Comparison of ENCODE assay signal across 18 mouse cellular contexts in the genomic region with DNA sequence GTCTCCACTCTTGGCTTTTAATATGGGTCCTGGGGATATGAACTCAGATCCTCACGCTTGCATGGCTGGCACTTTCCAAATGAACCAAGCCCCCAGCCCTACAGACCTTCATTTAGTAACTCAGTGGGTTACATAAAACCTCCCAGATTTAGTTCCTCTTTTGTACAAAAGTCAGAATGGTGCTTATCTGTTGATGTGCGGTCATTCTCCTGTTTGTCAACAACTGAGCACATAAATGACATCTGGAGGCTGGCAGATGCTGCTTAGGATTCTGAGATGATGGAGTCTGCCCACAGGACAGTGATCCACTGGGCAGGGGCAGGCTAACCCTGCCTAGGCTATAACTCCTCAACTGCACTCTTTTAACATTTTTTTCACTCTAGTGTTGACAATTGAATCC. TPM values are rescaled to one million over a fixed set of nuclear protein-coding genes. Genes with fewer than 3 reads are reported as not detected.
"Had no signal": no experiment of that assay in that cellular context is flagged by ENCODE, and none has a peak within 500 bp of the region (broad histone marks: within the 10 kb centered on the region; RNA-seq: fewer than 3 reads in every experiment).

No protein-coding gene starts in this region.

- DNase-seq: kidney, adult 2 months; kidney, postnatal 36 days; layer of hippocampus, postnatal 36 days; left cerebral cortex, postnatal 4 days; liver, postnatal 0 days; lung, embryonic 14.5 days; lung, postnatal 36 days; thymus, adult 18-20 months; thymus, postnatal 36 days had no signal

- ATAC-seq: liver, postnatal 0 days; lung, postnatal 0 days; midbrain, embryonic 13.5 days; midbrain, embryonic 16.5 days had no signal

RNA-seq across cellular contexts. Expression of gene Olfr15, which starts 1.0 kb away (rescaled TPM):
- total RNA-seq: layer of hippocampus, adult 8-10 months; layer of hippocampus, postnatal 10 days; layer of hippocampus, postnatal 36 days; left cerebral cortex, adult 2 months; left cerebral cortex, postnatal 10 days; left cerebral cortex, postnatal 4 days; monocyte, adult 5-6 weeks; neutrophil, adult 5-6 weeks had no signal
